Mouse (Mus musculus) midbrain, embryonic 10.5 days (tissue): ENCODE data around the gene Bckdha. TPM values are rescaled to one million over a fixed set of nuclear protein-coding genes. Genes with fewer than 3 reads are reported as not detected.

ENCODE experiments used
- DNase-seq: peaks from one replicate; pipeline ENCODE4 v3.0.0-alpha.2; 2017; ENCODE audit warnings: low spot score
- H3K27ac ChIP-seq: fragments of 300-500 bp; sonication (generic); replicated peaks from 2 replicates; pipeline ENCODE4 v1.5.1; 2016; ENCODE audit warnings: mild to moderate bottlenecking
- H3K27me3 ChIP-seq: fragments of 300-500 bp; sonication (generic); 2 replicates; pipeline ENCODE4 v1.6.1; 2016; ENCODE audit warnings: low read depth, mild to moderate bottlenecking; ENCODE audit not compliant: poor library complexity, severe bottlenecking
- H3K36me3 ChIP-seq: fragments of 300-500 bp; sonication (generic); 2 replicates; pipeline ENCODE4 v1.6.1; 2016; ENCODE audit warnings: mild to moderate bottlenecking, moderate library complexity
- H3K4me1 ChIP-seq: fragments of 300-500 bp; sonication (generic); 2 replicates; pipeline ENCODE4 v1.6.1; 2016
- H3K4me3 ChIP-seq: fragments of 300-500 bp; sonication (generic); 2 replicates; pipeline ENCODE4 v1.5.1; 2016; ENCODE audit warnings: mild to moderate bottlenecking, moderate library complexity
- H3K9me3 ChIP-seq: fragments of 300-500 bp; sonication (generic); replicated peaks from 2 replicates; pipeline ENCODE4 v1.6.1; 2016; ENCODE audit warnings: mild to moderate bottlenecking
- WGBS: fragments of 180-500 bp; shearing (Covaris S2); methylation state at CpG from one replicate; pipeline ENCODE4 v1.1.7; 2016; 5-methylcytosine and 5-hydroxymethylcytosine counted together
- polyA plus RNA-seq: library from polyadenylated mRNA; unstranded; fragments of >200 nt; fragmentation: Nextera tagmentation; extraction: Ambion mirVana; gene quantifications from 2 replicates; pipeline ENCODE4 v1.2.1, GENCODE M21; 2016

Gene Bckdha
- polyA plus RNA-seq, 1 experiment from 2014 or later: 45.2 TPM

GRCm38 (mm10) chr7:25582301-25582810 is 76.4 kb downstream of the Bckdha start:
- no peak for DNase-seq
- Histone ChIP-seq H3K27me3 (no peaks in the 10 kb centered on the region), H3K4me3 (no peak overlapping the region), H3K27ac (no peak overlapping the region), H3K4me1 (no peaks in the 10 kb centered on the region), H3K9me3 (0 out of 2 replicates have a peak, but pooled peaks cover 3% of the 10 kb centered on the region), H3K36me3 (no peaks in the 10 kb centered on the region)
- WGBS: 88% methylated on average over 15 of the region's 15 CpGs

Other genes starting within 250 kb of the Bckdha start
- gene Cxcl17, start 246.1 kb downstream of the Bckdha start, polyA plus RNA-seq: 0.31 and 0.37 TPM in 2 replicates
- gene Ceacam1, start 181.4 kb downstream of the Bckdha start, polyA plus RNA-seq: 0.53 and 0.61 TPM in 2 replicates
- gene Ceacam2, start 119.1 kb downstream of the Bckdha start, polyA plus RNA-seq: not detected in 2 replicates
- not detected in 2 replicates for gene Erich4, start 43.1 kb downstream of the Bckdha start, polyA plus RNA-seq
- gene Dmac2, start 39.6 kb downstream of the Bckdha start, polyA plus RNA-seq: 22.8 and 24.9 TPM in 2 replicates
- gene B3gnt8, start 32.3 kb downstream of the Bckdha start, polyA plus RNA-seq: 0.43 and 1.1 TPM in 2 replicates
- gene Exosc5, start 183 bp upstream of the Bckdha start, polyA plus RNA-seq: 65.0 and 81.4 TPM in 2 replicates
- 2.7 and 3.2 TPM in 2 replicates for gene Tmem91, start 16.2 kb upstream of the Bckdha start, polyA plus RNA-seq
- gene B9d2, start 21.8 kb upstream of the Bckdha start, polyA plus RNA-seq: 38.9 TPM in 2 replicates
- gene Tgfb1, start 28.0 kb upstream of the Bckdha start, polyA plus RNA-seq: 0.98 and 1.7 TPM in 2 replicates
- gene Ccdc97, start 60.1 kb upstream of the Bckdha start, polyA plus RNA-seq: 30.1 and 33.3 TPM in 2 replicates
- gene Hnrnpul1, start 95.8 kb upstream of the Bckdha start, polyA plus RNA-seq: 55.2 and 61.8 TPM in 2 replicates
- 16.5 and 21.6 TPM in 2 replicates for gene Axl, start 129.7 kb upstream of the Bckdha start, polyA plus RNA-seq
- gene Cyp2s1, start 157.9 kb upstream of the Bckdha start, polyA plus RNA-seq: 0.25 and 0.34 TPM in 2 replicates
- gene Cyp2b10, start 238.6 kb upstream of the Bckdha start, polyA plus RNA-seq: not detected in 2 replicates